ENCODE assay signal across 19 mouse cellular contexts in the genomic region with DNA sequence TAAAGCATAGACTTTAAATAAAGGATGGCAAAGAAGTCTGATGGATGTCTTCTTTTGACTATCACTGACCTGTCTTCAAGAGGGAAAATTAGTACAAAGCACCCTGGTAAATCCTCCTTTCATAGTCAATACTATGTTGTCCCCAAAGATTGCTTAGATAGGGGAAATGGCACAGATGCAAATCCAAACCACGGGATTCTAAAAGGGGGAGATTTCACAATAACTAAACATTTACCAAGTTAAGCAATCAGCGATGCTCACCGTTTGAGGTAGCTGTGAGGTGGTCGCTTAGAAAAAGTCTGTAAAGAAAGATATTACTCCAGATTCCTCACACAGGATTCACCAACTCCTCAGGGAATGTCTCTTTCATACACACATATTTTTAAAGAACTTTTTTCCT.
"Had no signal": no experiment of that assay in that cellular context is flagged by ENCODE, and none has a peak within 500 bp of the region (broad histone marks: within the 10 kb centered on the region; RNA-seq: fewer than 3 reads in every experiment).

No protein-coding gene starts in this region.

- H3K36me3 ChIP-seq: limb, embryonic 12.5 days; limb, embryonic 15.5 days; midbrain, embryonic 10.5 days; midbrain, embryonic 13.5 days had no signal

- H3K4me2 ChIP-seq: limb, embryonic 12.5 days; limb, embryonic 15.5 days; lung, embryonic 14.5 days; midbrain, embryonic 13.5 days had no signal

- H3K27ac ChIP-seq: kidney, postnatal 0 days; left cerebral cortex, adult 2 months; limb, embryonic 12.5 days; limb, embryonic 15.5 days; macrophage; midbrain, embryonic 10.5 days; midbrain, embryonic 13.5 days; stomach, postnatal 0 days had no signal

- H3K4me1 ChIP-seq: megakaryocyte, embryonic 14.5 days; midbrain, embryonic 10.5 days; midbrain, embryonic 13.5 days had no signal

- H3K27me3 ChIP-seq: limb, embryonic 12.5 days; limb, embryonic 15.5 days; megakaryocyte, embryonic 14.5 days; midbrain, embryonic 13.5 days had no signal

- H3K9me3 ChIP-seq: limb, embryonic 12.5 days; limb, embryonic 15.5 days; midbrain, embryonic 10.5 days; midbrain, embryonic 13.5 days had no signal

- H3K9ac ChIP-seq: limb, embryonic 12.5 days; limb, embryonic 15.5 days; lung, embryonic 14.5 days; midbrain, embryonic 13.5 days had no signal

- ATAC-seq: intestine, postnatal 0 days; lung, postnatal 0 days; midbrain, embryonic 13.5 days; midbrain, embryonic 16.5 days had no signal

- DNase-seq: kidney, adult 2 months; kidney, postnatal 25 days; layer of hippocampus, postnatal 36 days; lung, embryonic 14.5 days; thymus, adult 2 months; thymus, postnatal 14 days; thymus, postnatal 4 days had no signal

- H3K4me3 ChIP-seq: left cerebral cortex, adult 2 months; limb, embryonic 12.5 days; limb, embryonic 15.5 days; megakaryocyte, embryonic 14.5 days; midbrain, embryonic 10.5 days; midbrain, embryonic 13.5 days had no signal
